Mouse (Mus musculus): ENCODE results near the gene Lrrc56.

The Lrrc56 gene

DNA sequence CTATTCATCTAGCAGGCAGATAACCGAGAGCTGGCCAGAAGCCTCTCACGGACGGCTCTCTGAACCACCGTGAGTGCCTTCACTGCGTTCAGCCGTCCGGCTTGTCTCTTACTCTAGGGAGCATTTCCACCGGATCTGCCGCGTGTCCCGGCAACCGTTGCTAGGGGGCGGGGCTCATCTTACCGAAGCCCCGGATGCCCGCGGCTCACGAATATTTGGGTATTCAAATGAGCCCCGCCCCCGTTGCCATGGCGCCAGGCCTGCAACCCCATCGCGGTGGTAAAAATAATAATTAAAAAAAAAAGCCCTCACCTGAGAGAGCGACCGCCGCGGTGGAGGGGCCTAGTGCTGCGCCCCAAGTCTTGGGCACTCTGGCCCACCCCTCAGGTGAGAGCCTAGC lies 873 bp downstream of the Lrrc56 start:
- Histone ChIP-seq H3K9me3 (ENCODE audit: low read length) (no peaks in the 10 kb centered on the region), H3K4me1 (replicated peaks; ENCODE audit: low read depth, low read length) (peaks cover 45% of the 10 kb centered on the region), H3K4me3 (replicated peaks; ENCODE audit: low read length) (peak overlapping the region; percentile 96), H3K36me3 (ENCODE audit: insufficient read depth, low read length) (peaks cover 37% of the 10 kb centered on the region), H3K27me3 (ENCODE audit: insufficient read depth, low read length) (no peaks in the 10 kb centered on the region)
- TF ChIP-seq CTCF (conservative IDR thresholded peaks at IDR 0.05; ENCODE audit: low read length) (no peak), POU5F1 (IDR thresholded peaks at IDR 0.05; ENCODE audit: borderline replicate concordance, low read length) (no peak), NANOG (IDR thresholded peaks at IDR 0.05; ENCODE audit: borderline replicate concordance, low read length) (no peak)

DNA sequence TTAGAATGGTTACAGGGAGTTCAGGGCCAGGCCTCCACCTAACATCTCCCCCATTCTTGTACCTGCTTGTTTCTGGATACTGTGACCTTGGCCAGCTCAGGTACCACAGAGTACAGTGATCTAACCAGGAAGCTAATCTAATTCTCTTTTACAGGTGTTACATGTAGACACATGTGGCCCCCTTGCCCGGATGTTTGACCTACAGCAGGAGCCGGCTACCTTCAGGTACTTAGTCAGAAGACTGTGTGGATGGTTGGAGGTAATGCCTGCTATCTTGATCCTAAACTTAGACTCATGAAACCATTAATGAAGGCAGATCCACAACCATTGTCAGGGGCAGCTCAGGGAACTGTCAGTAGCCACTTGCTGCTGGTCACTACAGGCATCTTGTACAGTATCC lies 1.8 kb downstream of the Lrrc56 start:
- H3K27me3 ChIP-seq (ENCODE audit: insufficient read depth, low read length) = no peaks in the 10 kb centered on the region
- TF ChIP-seq NANOG (IDR thresholded peaks at IDR 0.05; ENCODE audit: borderline replicate concordance, low read length) (no peak), CTCF (conservative IDR thresholded peaks at IDR 0.05; ENCODE audit: low read length) (no peak), POU5F1 (IDR thresholded peaks at IDR 0.05; ENCODE audit: borderline replicate concordance, low read length) (no peak)
- peaks cover 27% of the 10 kb centered on the region for H3K36me3 ChIP-seq (ENCODE audit: insufficient read depth, low read length)
- peak overlapping the region; percentile 96; the same call in 1 of the 2 replicates for H3K4me3 ChIP-seq (replicated peaks; ENCODE audit: low read length)
- no peaks in the 10 kb centered on the region for H3K9me3 ChIP-seq (ENCODE audit: low read length)
- H3K4me1 ChIP-seq (replicated peaks; ENCODE audit: low read depth, low read length) = peaks cover 42% of the 10 kb centered on the region

DNA sequence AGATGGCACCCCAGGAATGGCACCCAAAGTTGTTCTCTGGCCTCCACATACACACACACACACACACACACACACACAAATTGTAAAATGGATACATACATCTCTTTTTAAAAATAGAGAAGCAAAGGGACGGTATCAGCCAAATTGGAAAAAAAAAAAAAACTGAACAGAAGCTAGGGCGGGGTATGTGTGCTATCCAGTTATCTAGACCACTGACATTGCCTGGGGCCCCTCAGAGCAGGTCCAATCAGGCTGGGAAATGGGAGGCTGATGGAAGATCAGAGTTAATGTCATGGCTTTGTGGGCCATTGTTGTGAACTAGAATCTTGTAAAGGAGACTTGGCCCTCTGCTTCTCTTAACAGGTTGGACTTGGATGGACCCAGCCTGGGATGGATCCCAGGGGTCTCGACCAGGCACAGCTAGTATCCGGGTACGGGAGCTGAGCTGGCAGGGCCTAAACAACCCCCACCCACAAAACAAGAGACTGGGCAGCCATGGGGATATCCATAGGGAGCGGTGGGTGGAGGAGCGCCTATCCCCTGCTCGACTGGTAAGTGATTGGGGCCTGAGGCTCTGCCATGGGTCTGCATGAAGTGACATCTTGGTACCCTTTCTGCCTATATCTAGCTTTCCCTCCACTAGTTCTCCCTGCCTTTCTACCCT lies 2.8 kb downstream of the Lrrc56 start:
- TF ChIP-seq NANOG (IDR thresholded peaks at IDR 0.05; ENCODE audit: borderline replicate concordance, low read length) (no peak), CTCF (conservative IDR thresholded peaks at IDR 0.05; ENCODE audit: low read length) (no peak)
- H3K27me3 ChIP-seq (ENCODE audit: insufficient read depth, low read length) = no peaks in the 10 kb centered on the region

DNA sequence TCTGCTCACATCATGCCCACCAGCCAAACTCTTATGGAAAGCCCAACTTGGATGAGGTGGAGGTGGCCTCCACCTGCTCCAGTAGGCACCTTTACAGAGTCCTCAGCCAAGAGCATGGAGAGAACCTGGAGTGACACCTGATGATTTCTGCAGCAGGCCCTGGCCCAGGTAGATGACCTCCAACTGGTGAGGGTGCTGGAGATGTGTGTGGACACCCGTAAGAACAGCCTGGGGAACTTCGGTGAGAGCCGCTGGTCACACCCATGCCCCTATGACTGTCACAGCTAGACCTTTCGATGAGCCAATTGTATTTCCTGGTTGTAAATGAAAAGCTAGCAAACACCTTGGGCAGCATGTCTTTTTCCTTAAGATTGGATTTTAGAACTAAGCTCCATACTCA lies 4.2 kb downstream of the Lrrc56 start:
- no peaks in the 10 kb centered on the region for H3K9me3 ChIP-seq (ENCODE audit: low read length)
- peaks cover 19% of the 10 kb centered on the region for H3K4me1 ChIP-seq (replicated peaks; ENCODE audit: low read depth, low read length)
- no peaks in the 10 kb centered on the region for H3K27me3 ChIP-seq (ENCODE audit: insufficient read depth, low read length)
- peaks cover 7% of the 10 kb centered on the region; the same call in 1 of the 2 replicates for H3K36me3 ChIP-seq (ENCODE audit: insufficient read depth, low read length)
- TF ChIP-seq POU5F1 (IDR thresholded peaks at IDR 0.05; ENCODE audit: borderline replicate concordance, low read length) (no peak), NANOG (IDR thresholded peaks at IDR 0.05; ENCODE audit: borderline replicate concordance, low read length) (no peak), CTCF (conservative IDR thresholded peaks at IDR 0.05; ENCODE audit: low read length) (no peak)
- H3K4me3 ChIP-seq (replicated peaks; ENCODE audit: low read length) = no peak overlapping the region

More for the DNA sequence above, 2.8 kb downstream of the Lrrc56 start:
- peaks cover 17% of the 10 kb centered on the region for H3K36me3 ChIP-seq (ENCODE audit: insufficient read depth, low read length)
- no peaks in the 10 kb centered on the region for H3K9me3 ChIP-seq (ENCODE audit: low read length)
- no peak overlapping the region for H3K4me3 ChIP-seq (replicated peaks; ENCODE audit: low read length)
- H3K4me1 ChIP-seq (replicated peaks; ENCODE audit: low read depth, low read length) = peaks cover 32% of the 10 kb centered on the region

DNA sequence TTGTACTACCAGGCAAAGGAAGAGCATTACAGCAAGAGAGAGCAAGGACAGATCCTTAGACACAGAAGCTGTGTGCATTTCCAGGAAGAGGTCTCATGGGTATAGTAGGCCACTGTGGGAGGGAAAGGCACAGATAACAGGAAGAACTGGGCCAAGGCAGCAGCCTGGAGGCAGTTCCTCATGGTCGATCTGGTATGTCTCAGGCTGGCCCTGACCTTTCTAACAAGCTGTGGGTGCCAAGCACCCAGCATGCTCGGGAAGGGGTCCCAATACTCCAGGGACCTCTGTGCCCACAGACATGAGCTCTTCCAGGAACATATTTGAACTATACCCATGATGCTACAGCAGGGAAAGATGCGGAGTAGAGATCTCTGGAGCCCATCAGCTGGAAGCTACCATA lies 10.6 kb downstream of the Lrrc56 start:
- Histone ChIP-seq H3K36me3 (ENCODE audit: insufficient read depth, low read length) (peaks cover 4% of the 10 kb centered on the region), H3K4me1 (replicated peaks; ENCODE audit: low read depth, low read length) (no peaks in the 10 kb centered on the region), H3K4me3 (replicated peaks; ENCODE audit: low read length) (no peak overlapping the region), H3K27me3 (ENCODE audit: insufficient read depth, low read length) (no peaks in the 10 kb centered on the region), H3K9me3 (ENCODE audit: low read length) (no peaks in the 10 kb centered on the region)
- no peak for TF ChIP-seq NANOG (IDR thresholded peaks at IDR 0.05; ENCODE audit: borderline replicate concordance, low read length)
- TF ChIP-seq POU5F1 (IDR thresholded peaks at IDR 0.05; ENCODE audit: borderline replicate concordance, low read length) = no peak
- TF ChIP-seq CTCF (conservative IDR thresholded peaks at IDR 0.05; ENCODE audit: low read length) = no peak

DNA sequence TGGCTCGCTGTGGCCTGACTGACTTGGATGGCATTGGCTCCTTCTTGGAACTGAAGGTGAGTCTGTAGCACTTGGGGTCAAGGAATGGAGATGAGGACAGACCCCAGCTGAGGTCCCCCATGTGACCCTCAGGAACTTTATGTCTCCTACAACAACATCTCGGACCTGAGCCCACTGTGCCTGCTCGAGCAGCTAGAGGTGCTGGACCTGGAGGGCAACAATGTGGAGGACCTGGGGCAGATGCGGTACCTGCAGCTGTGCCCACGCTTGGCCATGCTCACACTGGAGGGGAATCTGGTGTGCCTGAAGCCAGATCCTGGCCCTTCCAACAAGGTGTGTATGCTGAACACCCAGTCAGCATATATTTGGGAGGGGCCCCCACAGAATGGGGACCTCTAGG lies 11.5 kb downstream of the Lrrc56 start:
- Histone ChIP-seq H3K9me3 (ENCODE audit: low read length) (no peaks in the 10 kb centered on the region), H3K27me3 (ENCODE audit: insufficient read depth, low read length) (no peaks in the 10 kb centered on the region), H3K4me3 (replicated peaks; ENCODE audit: low read length) (no peak overlapping the region), H3K36me3 (ENCODE audit: insufficient read depth, low read length) (peaks cover 14% of the 10 kb centered on the region), H3K4me1 (replicated peaks; ENCODE audit: low read depth, low read length) (peaks cover 6% of the 10 kb centered on the region)
- no peak for TF ChIP-seq POU5F1 (IDR thresholded peaks at IDR 0.05; ENCODE audit: borderline replicate concordance, low read length)
- TF ChIP-seq CTCF (conservative IDR thresholded peaks at IDR 0.05; ENCODE audit: low read length) = no peak
- TF ChIP-seq NANOG (IDR thresholded peaks at IDR 0.05; ENCODE audit: borderline replicate concordance, low read length) = no peak

DNA sequence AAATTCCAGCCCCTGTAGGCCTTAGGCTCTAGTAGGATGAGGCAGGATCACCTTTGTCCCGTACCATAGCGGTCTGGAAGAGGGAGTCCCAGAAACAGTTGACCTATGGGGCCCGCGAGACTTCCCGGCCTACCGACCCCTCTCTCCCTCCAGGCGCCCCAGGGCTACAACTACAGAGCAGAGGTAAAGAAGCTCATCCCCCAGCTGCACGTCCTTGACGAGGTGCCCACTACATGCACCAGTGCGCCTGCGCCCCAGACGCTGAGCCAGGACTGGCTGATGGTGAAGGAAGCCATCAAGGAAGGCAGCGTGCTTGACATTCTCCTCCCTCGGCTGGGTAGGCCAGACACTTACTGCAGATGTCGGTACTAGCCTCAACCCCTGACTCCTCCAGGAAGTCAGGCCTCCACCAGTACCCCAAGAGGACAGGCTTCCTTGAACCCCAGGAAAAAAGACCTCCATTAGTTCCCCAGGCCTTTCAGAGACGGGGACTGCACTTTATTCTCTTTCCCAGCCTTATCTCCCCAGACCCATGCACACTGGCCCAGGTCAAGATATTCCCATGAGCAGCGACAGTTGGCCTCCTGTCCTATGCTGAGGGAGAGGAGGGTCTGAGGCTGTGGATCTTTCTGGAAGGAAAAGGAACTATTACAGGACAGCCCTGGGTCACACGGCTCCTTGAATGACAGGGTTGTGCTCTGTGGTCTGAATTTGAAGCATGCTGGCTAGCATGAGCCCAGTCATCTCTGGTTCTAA lies 12.4 kb downstream of the Lrrc56 start:
- peaks cover 19% of the 10 kb centered on the region for H3K36me3 ChIP-seq (ENCODE audit: insufficient read depth, low read length)
- H3K27me3 ChIP-seq (ENCODE audit: insufficient read depth, low read length) = no peaks in the 10 kb centered on the region
- H3K4me1 ChIP-seq (replicated peaks; ENCODE audit: low read depth, low read length) = peaks cover 11% of the 10 kb centered on the region
- H3K4me3 ChIP-seq (replicated peaks; ENCODE audit: low read length) = no peak overlapping the region
- TF ChIP-seq POU5F1 (IDR thresholded peaks at IDR 0.05; ENCODE audit: borderline replicate concordance, low read length) = no peak
- no peaks in the 10 kb centered on the region for H3K9me3 ChIP-seq (ENCODE audit: low read length)

DNA sequence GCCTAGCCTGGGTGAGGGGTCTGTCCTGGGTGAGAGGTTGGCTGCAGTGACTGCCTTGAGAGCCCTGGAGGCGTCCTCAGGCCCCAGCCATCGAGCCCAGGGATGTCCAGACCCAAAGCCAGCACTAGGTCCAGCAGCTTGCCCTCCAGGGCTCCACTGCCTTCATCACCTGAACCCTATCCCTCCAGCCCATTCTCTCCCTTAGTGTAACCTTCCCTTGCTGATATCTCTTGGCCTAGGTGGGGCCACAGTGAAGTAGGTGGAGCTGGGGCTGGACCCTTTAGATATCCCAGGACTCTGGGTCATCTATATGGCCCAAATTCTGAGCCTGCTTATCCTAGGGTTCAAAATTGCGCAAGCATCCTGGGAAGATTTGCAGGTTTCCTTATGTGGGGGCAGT lies 15.6 kb downstream of the Lrrc56 start:
- TF ChIP-seq CTCF (conservative IDR thresholded peaks at IDR 0.05; ENCODE audit: low read length) (no peak), NANOG (IDR thresholded peaks at IDR 0.05; ENCODE audit: borderline replicate concordance, low read length) (no peak), POU5F1 (IDR thresholded peaks at IDR 0.05; ENCODE audit: borderline replicate concordance, low read length) (no peak)
- H3K4me1 ChIP-seq (replicated peaks; ENCODE audit: low read depth, low read length) = peaks cover 37% of the 10 kb centered on the region
- peaks cover 23% of the 10 kb centered on the region for H3K36me3 ChIP-seq (ENCODE audit: insufficient read depth, low read length)
- H3K27me3 ChIP-seq (ENCODE audit: insufficient read depth, low read length) = no peaks in the 10 kb centered on the region
- H3K4me3 ChIP-seq (replicated peaks; ENCODE audit: low read length) = no peak overlapping the region
- H3K9me3 ChIP-seq (ENCODE audit: low read length) = no peaks in the 10 kb centered on the region
